Mouse (Mus musculus) ES-Bruce4 (cell line): ENCODE data around the gene Smad3. TPM values are rescaled to one million over a fixed set of nuclear protein-coding genes. Genes with fewer than 3 reads are reported as not detected.

Experiments
- H3K27ac ChIP-seq: 2 replicates; pipeline ENCODE4 v1.5.1; 2012; ENCODE audit warnings: low read length, inconsistent platforms; ENCODE audit not compliant: insufficient read depth
- H3K27me3 ChIP-seq: 2 replicates; pipeline ENCODE4 v1.6.1; 2012; ENCODE audit warnings: mild to moderate bottlenecking, low read length, inconsistent platforms; ENCODE audit not compliant: control insufficient read depth, poor library complexity, insufficient read depth, severe bottlenecking
- H3K36me3 ChIP-seq: 2 replicates; pipeline ENCODE4 v1.6.1; 2012; ENCODE audit warnings: inconsistent platforms, mild to moderate bottlenecking, low read length, moderate library complexity; ENCODE audit not compliant: control insufficient read depth, poor library complexity, insufficient read depth, severe bottlenecking
- H3K4me1 ChIP-seq: one replicate; pipeline ENCODE4 v1.8.1; 2011; ENCODE audit warnings: low read length; ENCODE audit not compliant: control insufficient read depth, insufficient read depth
- H3K4me3 ChIP-seq: 2 replicates; pipeline ENCODE4 v1.5.1; 2011; ENCODE audit warnings: low read depth, mild to moderate bottlenecking, low read length
- H3K9ac ChIP-seq: 2 replicates; pipeline ENCODE4 v1.6.1; 2012; ENCODE audit warnings: low read depth, mild to moderate bottlenecking, inconsistent platforms; ENCODE audit not compliant: poor library complexity, severe bottlenecking
- H3K9me3 ChIP-seq: replicated peaks from 2 replicates; pipeline ENCODE4 v1.6.1; 2012; ENCODE audit warnings: mild to moderate bottlenecking, low read length, inconsistent platforms; ENCODE audit not compliant: control insufficient read depth, poor library complexity, insufficient read depth, severe bottlenecking
- CTCF ChIP-seq: IDR thresholded peaks from one replicate; pipeline ENCODE4 v1.8.1; 2011; ENCODE audit warnings: low read depth, low read length
- EP300 ChIP-seq: IDR thresholded peaks from 2 replicates; pipeline ENCODE4 v1.6.1; 2011; ENCODE audit warnings: low read depth, low read length; ENCODE audit not compliant: insufficient read depth
- POLR2A ChIP-seq: IDR thresholded peaks from one replicate; pipeline ENCODE4 v1.8.1; 2011; ENCODE audit warnings: low read length; ENCODE audit not compliant: insufficient read depth
- polyA plus RNA-seq: library from polyadenylated mRNA; stranded (reverse); fragments of >200 nt; gene quantifications from 2 replicates; pipeline ENCODE4 v1.2.4, GENCODE M21; 2011; ENCODE audit warnings: low read depth; ENCODE audit not compliant: missing spikeins, insufficient read depth, insufficient read length

Smad3 gene
- polyA plus RNA-seq, 1 experiment = 25.7 TPM

- Histone ChIP-seq H3K27me3 (no peaks in the 10 kb centered on the region), H3K9ac (no peak overlapping the region), H3K36me3 (no peaks in the 10 kb centered on the region), H3K4me1 (no peaks in the 10 kb centered on the region), H3K27ac (no peak overlapping the region), H3K4me3 (no peak overlapping the region), H3K9me3 (no peaks in the 10 kb centered on the region)
- TF ChIP-seq POLR2A (no peak), EP300 (no peak), CTCF (peak; percentile 48)
These were observed 3.7 kb upstream of the Smad3 start for GRCm38 (mm10) chr9:63761367-63762094.

GRCm38 (mm10) chr9:63760783-63761182, 3.0 kb upstream of the Smad3 start:
- Histone ChIP-seq H3K27ac (no peak overlapping the region), H3K36me3 (no peaks in the 10 kb centered on the region), H3K9ac (no peak overlapping the region), H3K4me1 (peaks cover 2% of the 10 kb centered on the region), H3K9me3 (no peaks in the 10 kb centered on the region), H3K27me3 (no peaks in the 10 kb centered on the region), H3K4me3 (no peak overlapping the region)
- TF ChIP-seq POLR2A (no peak), EP300 (no peak), CTCF (no peak)

GRCm38 (mm10) chr9:63759973-63760722, 2.4 kb upstream of the Smad3 start:
- Histone ChIP-seq H3K27ac (no peak overlapping the region), H3K27me3 (no peaks in the 10 kb centered on the region), H3K9me3 (no peaks in the 10 kb centered on the region), H3K4me3 (no peak overlapping the region), H3K36me3 (no peaks in the 10 kb centered on the region), H3K4me1 (peaks cover 5% of the 10 kb centered on the region), H3K9ac (no peak overlapping the region)
- TF ChIP-seq EP300 = no peak
- no peak for TF ChIP-seq POLR2A
- no peak for TF ChIP-seq CTCF

- no peak for TF ChIP-seq CTCF
- TF ChIP-seq EP300 = no peak
- no peak for TF ChIP-seq POLR2A
- Histone ChIP-seq H3K4me3 (peak overlapping the region; percentile 94), H3K27ac (peak overlapping the region; percentile 41; the same call in 1 of the 2 replicates), H3K27me3 (no peaks in the 10 kb centered on the region), H3K9me3 (no peaks in the 10 kb centered on the region), H3K9ac (peak overlapping the region; percentile 57), H3K4me1 (peaks cover 5% of the 10 kb centered on the region), H3K36me3 (no peaks in the 10 kb centered on the region)
These were observed 1.0 kb upstream of the Smad3 start for GRCm38 (mm10) chr9:63758641-63759391.

GRCm38 (mm10) chr9:63757462-63757772, 377 bp downstream of the Smad3 start:
- peak overlapping the region; percentile 94 for H3K4me3 ChIP-seq
- no peak overlapping the region for H3K27ac ChIP-seq
- peaks cover 5% of the 10 kb centered on the region for H3K4me1 ChIP-seq
- H3K9ac ChIP-seq = peak overlapping the region; percentile 57
- H3K27me3 ChIP-seq = no peaks in the 10 kb centered on the region
- TF ChIP-seq CTCF (no peak), POLR2A (no peak), EP300 (no peak)
- no peaks in the 10 kb centered on the region for H3K36me3 ChIP-seq
- no peaks in the 10 kb centered on the region for H3K9me3 ChIP-seq
